ENCODE assay signal across 8 mouse cellular contexts in the genomic region with DNA sequence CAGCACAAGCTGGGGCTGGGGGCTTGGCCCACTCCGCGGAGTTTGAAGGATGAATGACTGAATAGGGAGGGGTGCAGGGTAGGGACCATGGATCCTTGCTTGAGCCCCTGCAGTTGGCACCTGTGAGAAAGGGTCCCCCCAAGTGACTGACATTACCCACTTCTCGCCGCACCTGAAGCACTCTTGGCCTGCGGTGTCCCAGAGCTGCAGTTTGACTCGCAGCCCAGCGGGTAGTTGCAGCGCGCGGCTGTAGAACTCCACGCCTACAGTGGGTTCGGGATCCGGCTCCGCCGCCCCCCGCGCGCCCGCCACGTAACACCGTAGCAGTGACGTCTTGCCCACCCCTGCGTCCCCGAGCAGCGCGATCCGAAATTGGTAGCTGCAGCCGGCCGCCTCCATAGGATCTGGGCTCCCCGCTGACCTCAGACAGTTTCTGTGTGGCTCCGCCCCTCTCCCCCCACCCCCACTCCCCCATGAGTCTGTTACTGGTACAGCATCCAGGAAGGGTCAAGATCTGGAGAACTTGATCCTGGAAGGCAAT. TPM values are rescaled to one million over a fixed set of nuclear protein-coding genes. Genes with fewer than 3 reads are reported as not detected.
DNase-seq lines count a peak whose midpoint lies in the region; ATAC-seq and TF ChIP-seq lines count a peak whose summit lies in the region.

Gene Rab42, minus strand, starts transcription at position 447 of the 541 bp plus-strand sequence.

- WGBS in hindbrain, embryonic 16.5 days, result 2% methylated on average over 27 of the region's 31 CpGs

- no peaks in the 10 kb centered on the region for H3K9me3 ChIP-seq in hindbrain, embryonic 16.5 days (ENCODE audit: control insufficient read depth, low read length)

- H3K36me3 ChIP-seq in hindbrain, embryonic 16.5 days (ENCODE audit: control insufficient read depth, insufficient read depth, low read length), result no peaks in the 10 kb centered on the region

- H3K9ac ChIP-seq in hindbrain, embryonic 16.5 days (ENCODE audit: low read depth, low read length), result peak within 1 kb of the TSS; percentile 70

- peak; percentile 79 for ATAC-seq in hindbrain, embryonic 16.5 days
- peak; percentile 82 for ATAC-seq in megakaryocyte progenitor cell, adult 5-6 weeks (replicated peaks; ENCODE audit: poor library complexity)

- H3K4me3 ChIP-seq in cortical plate, adult 2 months (ENCODE audit: insufficient read depth, low read length), result peak within 1 kb of the TSS; percentile 51
- peak within 1 kb of the TSS; percentile 51 for H3K4me3 ChIP-seq in hindbrain, embryonic 16.5 days (ENCODE audit: low read length)

- H3K27ac ChIP-seq in cortical plate, adult 2 months (ENCODE audit: insufficient read depth, low read length), result peak within 1 kb of the TSS; percentile 19; the same call in 1 of the 2 replicates
- no peak within 1 kb of the TSS for H3K27ac ChIP-seq in hindbrain, embryonic 16.5 days (ENCODE audit: low read depth, low read length)

- H3K27me3 ChIP-seq in hindbrain, embryonic 16.5 days (replicated peaks; ENCODE audit: control insufficient read depth, insufficient read depth, low read length), result no peaks in the 10 kb centered on the region

- no peak for TF ChIP-seq CTCF in cortical plate, adult 2 months (IDR thresholded peaks at IDR 0.05; ENCODE audit: extremely low read depth, insufficient read depth, low read length)

- intact Hi-C loops in left cerebral cortex, postnatal 25 days (cut with DNase I), result loop anchor here (10.0 kb wide), 1 partner anchor 212 kb away; the partner anchor contains the start of gene Sesn2

- H3K4me2 ChIP-seq in hindbrain, embryonic 16.5 days (ENCODE audit: low read length), result peak within 1 kb of the TSS; percentile 80

- TF ChIP-seq POLR2A in cortical plate, adult 2 months (IDR thresholded peaks at IDR 0.05; ENCODE audit: extremely low read depth, insufficient read depth, low read length), result no peak; the same call in 1 of the 2 replicates

- peak; percentile 88 for DNase-seq in ZHBTc4 (ENCODE audit: low read depth, low spot score)
- DNase-seq in gastrocnemius, postnatal 10 days, result peak; percentile 54
- DNase-seq in left cerebral cortex, postnatal 25 days (ENCODE audit: low spot score in 2 of 2), result peak; percentile 57 to 76
- peak; percentile 46 to 62 for DNase-seq in right cerebral cortex, postnatal 36 days (ENCODE audit: low spot score in 2 of 2)
- peak; percentile 16 to 46 for DNase-seq in urinary bladder, postnatal 36 days (ENCODE audit: low spot score in 2 of 2)

- H3K4me1 ChIP-seq in cortical plate, adult 2 months (ENCODE audit: control insufficient read depth, insufficient read depth, low read length), result no peaks in the 10 kb centered on the region; the same call in 1 of the 2 replicates
- 0 out of 2 replicates have a peak, but pooled peaks cover 4% of the 10 kb centered on the region for H3K4me1 ChIP-seq in hindbrain, embryonic 16.5 days (ENCODE audit: control insufficient read depth, insufficient read depth, low read depth, low read length)

RNA-seq across cellular contexts. Expression of gene Rab42, which starts in this region (rescaled TPM):
- 3.8 and 5.3 TPM in 2 replicates for polyA plus RNA-seq in cortical plate, adult 2 months (2012; rRNA removed)
- total RNA-seq in gastrocnemius, postnatal 10 days (2021), result under 1 TPM; 0.72 to 0.87 TPM
- 3.9 and 4.8 TPM in 2 replicates for polyA plus RNA-seq in hindbrain, embryonic 16.5 days (2015; fragmentation: Nextera tagmentation; extraction: Ambion mirVana)
- 1 to 10 TPM; 1.2 to 1.5 TPM for total RNA-seq in left cerebral cortex, postnatal 25 days (2021)
- total RNA-seq in megakaryocyte progenitor cell, adult 5-6 weeks (2015), result not detected in 2 replicates
- 1.0 and 1.3 TPM in 2 replicates for total RNA-seq in megakaryocyte progenitor cell, adult 5-6 weeks (2017)

Comparison
In these comparisons a context has a peak if more than half of its experiments do, and no peak if none do; other contexts are left out.
1. Peak in DNase-seq in gastrocnemius, postnatal 10 days; RNA of the gene not detected or under 1 TPM.
2. DNase-seq: peak in every context shown above with its lines; median percentile 88 in ZHBTc4; 66 in left cerebral cortex, postnatal 25 days; 54 in gastrocnemius, postnatal 10 days; 54 in right cerebral cortex, postnatal 36 days; 31 in urinary bladder, postnatal 36 days.